Mouse (Mus musculus) heart, embryonic 12.5 days (tissue): ENCODE data around the gene Tent4b. TPM values are rescaled to one million over a fixed set of nuclear protein-coding genes. Genes with fewer than 3 reads are reported as not detected.
"Not testable (repeated sequence)": the region's sequence is repeated elsewhere in the genome, so short reads cannot be mapped to it uniquely, and the experiment has no call there.

Experiments used
- ATAC-seq: fragments of 200-750 bp; cut with Nextera tagmentation; 2 replicates; pipeline ENCODE4 v1.8.0; 2017; ENCODE audit warnings: moderate TSS enrichment, moderate library complexity; ENCODE audit not compliant: insufficient number of reproducible peaks, low FRiP score
- H3K27ac ChIP-seq: fragments of 300-500 bp; sonication (generic); 2 replicates; pipeline ENCODE4 v1.5.1; 2016; ENCODE audit warnings: mild to moderate bottlenecking, moderate library complexity; ENCODE audit not compliant: poor library complexity, severe bottlenecking
- H3K27me3 ChIP-seq: fragments of 300-500 bp; sonication (generic); replicated peaks from 2 replicates; pipeline ENCODE4 v1.6.1; 2016; ENCODE audit warnings: mild to moderate bottlenecking, moderate library complexity
- H3K36me3 ChIP-seq: fragments of 300-500 bp; sonication (generic); 2 replicates; pipeline ENCODE4 v1.6.1; 2016; ENCODE audit warnings: mild to moderate bottlenecking, moderate library complexity
- H3K4me1 ChIP-seq: fragments of 300-500 bp; sonication (generic); replicated peaks from 2 replicates; pipeline ENCODE4 v1.6.1; 2016; ENCODE audit warnings: mild to moderate bottlenecking
- H3K4me2 ChIP-seq: fragments of 300-500 bp; sonication (generic); 2 replicates; pipeline ENCODE4 v1.6.1; 2016; ENCODE audit warnings: mild to moderate bottlenecking, moderate library complexity
- H3K4me3 ChIP-seq: fragments of 300-500 bp; sonication (generic); 2 replicates; pipeline ENCODE4 v1.5.1; 2016; ENCODE audit warnings: mild to moderate bottlenecking
- H3K9ac ChIP-seq: fragments of 300-500 bp; sonication (generic); 2 replicates; pipeline ENCODE4 v1.6.1; 2016; ENCODE audit warnings: mild to moderate bottlenecking, moderate library complexity
- H3K9me3 ChIP-seq: fragments of 300-500 bp; sonication (generic); replicated peaks from 2 replicates; pipeline ENCODE4 v1.6.1; 2016; ENCODE audit warnings: mild to moderate bottlenecking, moderate library complexity
- WGBS: fragments of 180-500 bp; shearing (Covaris S2); methylation state at CpG from one replicate; pipeline ENCODE4 v1.1.7; 2016; 5-methylcytosine and 5-hydroxymethylcytosine counted together
- polyA plus RNA-seq: library from polyadenylated mRNA; unstranded; fragments of >200 nt; fragmentation: Nextera tagmentation; extraction: Ambion mirVana; gene quantifications from 2 replicates; pipeline ENCODE4 v1.2.1, GENCODE M21; 2016

Tent4b gene
- polyA plus RNA-seq, 1 experiment from 2014 or later, result 10.8 TPM

DNA sequence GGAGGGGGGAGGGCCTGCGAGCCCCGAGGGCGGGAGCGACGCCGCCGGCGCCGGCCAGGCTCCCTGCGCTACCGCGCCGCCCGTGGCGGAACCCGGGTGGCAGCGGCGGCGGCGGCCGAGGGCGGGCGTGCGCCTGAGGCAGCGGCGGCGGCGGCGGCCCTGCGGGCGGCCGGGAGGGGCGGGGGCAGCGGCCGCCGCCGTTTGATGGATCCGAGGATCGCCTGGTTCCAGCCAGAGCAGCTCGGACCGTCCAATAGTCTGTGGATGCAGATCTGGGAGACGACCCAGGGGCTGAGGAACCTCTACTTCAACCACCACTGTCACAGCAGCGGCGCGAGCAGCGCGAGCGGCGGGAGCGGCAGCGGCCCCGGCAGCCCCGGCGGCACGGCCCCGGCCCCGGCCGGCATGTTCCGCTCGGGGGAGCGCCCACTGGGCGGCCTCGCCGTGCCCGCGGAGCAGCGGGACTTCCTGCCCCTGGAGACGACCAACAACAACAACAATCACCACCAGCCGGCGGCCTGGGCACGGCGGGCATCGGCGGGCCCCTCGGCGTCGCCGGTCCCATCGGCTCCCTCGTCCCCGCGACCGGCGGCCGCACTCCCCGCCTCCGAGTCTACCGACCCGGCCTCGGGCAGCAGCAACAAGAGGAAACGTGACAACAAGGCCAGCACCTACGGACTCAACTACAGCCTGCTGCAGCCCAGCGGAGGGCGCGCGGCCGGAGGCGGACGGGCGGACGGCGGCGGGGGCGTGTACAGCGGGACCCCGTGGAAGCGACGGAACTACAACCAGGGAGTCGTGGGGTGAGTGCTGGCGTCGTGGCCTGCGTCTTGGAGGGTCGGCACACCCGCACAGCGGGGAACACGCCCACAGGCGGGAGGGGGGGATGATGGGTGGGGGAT lies 938 bp downstream of the Tent4b start:
- WGBS, result 3% methylated on average over 116 of the region's 117 CpGs
- Histone ChIP-seq H3K9ac (peak overlapping the region; percentile 95), H3K36me3 (no peaks in the 10 kb centered on the region), H3K27me3 (no peaks in the 10 kb centered on the region), H3K27ac (peak overlapping the region; percentile 92), H3K4me3 (peak overlapping the region; percentile 93), H3K4me1 (peaks cover 34% of the 10 kb centered on the region), H3K4me2 (peak overlapping the region; percentile 87), H3K9me3 (no peaks in the 10 kb centered on the region)
- peak; percentile 61 for ATAC-seq

DNA sequence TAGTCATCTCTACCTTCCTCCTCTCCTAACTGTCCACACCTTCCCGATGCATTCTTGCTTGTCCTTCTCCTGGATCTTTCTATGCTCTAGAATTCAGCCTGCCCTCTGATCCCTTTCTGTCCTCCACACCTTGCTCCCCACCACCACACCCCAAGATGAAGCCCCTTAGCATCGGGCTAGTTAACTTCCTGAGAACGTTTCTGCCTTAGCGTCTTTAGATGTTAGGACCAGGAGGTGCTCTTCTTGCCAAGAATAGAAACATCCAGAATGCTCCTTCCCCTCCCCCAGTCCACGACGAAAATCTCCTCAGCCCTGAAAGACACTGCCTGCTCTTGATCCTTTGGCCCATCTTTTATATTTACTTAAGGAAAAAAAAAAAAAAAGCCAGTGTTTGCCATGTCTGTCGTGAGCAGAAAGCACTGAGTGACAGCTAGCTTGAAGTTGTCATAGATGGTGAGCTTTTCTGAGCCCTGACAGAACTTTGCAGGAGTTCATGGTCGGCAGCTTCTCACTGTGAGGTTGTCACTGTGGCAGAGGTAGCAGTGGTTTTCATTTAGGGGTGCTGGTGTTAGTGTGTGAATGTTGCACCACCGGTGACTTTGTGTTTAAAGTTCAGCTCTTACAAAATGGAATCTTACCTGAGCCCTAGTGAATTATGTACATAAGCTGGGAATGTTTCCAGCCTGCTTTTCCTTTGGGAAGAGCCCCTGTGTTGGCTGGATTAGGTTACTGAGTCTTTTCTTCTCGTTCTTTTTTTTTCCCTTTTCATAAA lies 1.9 kb downstream of the Tent4b start:
- no peak overlapping the region for H3K27ac ChIP-seq
- peak overlapping the region; percentile 87 for H3K4me2 ChIP-seq
- peak overlapping the region; percentile 93 for H3K4me3 ChIP-seq
- peaks cover 38% of the 10 kb centered on the region for H3K4me1 ChIP-seq
- H3K9me3 ChIP-seq, result no peaks in the 10 kb centered on the region
- peaks cover 1% of the 10 kb centered on the region for H3K36me3 ChIP-seq
- H3K9ac ChIP-seq, result peak overlapping the region; percentile 95
- 18% methylated on average over 10 of the region's 10 CpGs for WGBS
- H3K27me3 ChIP-seq, result no peaks in the 10 kb centered on the region
- no peak for ATAC-seq

GRCm38 (mm10) chr8:88201641-88202040 lies 2.6 kb downstream of the Tent4b start:
- H3K27ac ChIP-seq, result no peak overlapping the region
- H3K27me3 ChIP-seq, result no peaks in the 10 kb centered on the region
- WGBS, result 46% methylated on average over 3 of the region's 3 CpGs
- peak overlapping the region; percentile 87 for H3K4me2 ChIP-seq
- 0 out of 2 replicates have a peak overlapping the region, but pooled peaks have one; percentile 13 for H3K9ac ChIP-seq
- H3K9me3 ChIP-seq, result no peaks in the 10 kb centered on the region
- H3K4me1 ChIP-seq, result peaks cover 38% of the 10 kb centered on the region
- H3K4me3 ChIP-seq, result no peak overlapping the region
- peaks cover 4% of the 10 kb centered on the region for H3K36me3 ChIP-seq
- no peak for ATAC-seq

DNA sequence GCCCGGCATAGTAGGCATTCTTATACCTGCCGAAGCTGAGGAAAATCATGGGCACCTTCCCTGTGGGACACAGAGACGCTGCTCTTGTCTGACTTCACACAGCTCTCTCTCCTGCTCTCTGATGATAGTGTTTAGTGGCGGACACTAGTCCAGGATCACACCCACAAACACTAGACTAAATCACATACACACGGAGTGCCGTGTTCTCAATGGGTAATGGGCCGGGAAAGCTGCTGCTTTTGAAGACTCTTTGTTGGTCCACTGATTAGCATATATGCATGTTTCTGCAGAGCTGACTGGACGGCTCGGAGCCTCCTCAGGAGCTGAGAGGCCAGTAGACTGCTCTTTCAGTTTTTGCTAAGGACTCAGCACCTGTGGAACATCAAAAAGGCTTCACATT lies 7.0 kb downstream of the Tent4b start:
- Histone ChIP-seq H3K27ac (no peak overlapping the region), H3K4me2 (no peak overlapping the region), H3K9me3 (no peaks in the 10 kb centered on the region), H3K36me3 (peaks cover 10% of the 10 kb centered on the region), H3K9ac (no peak overlapping the region), H3K27me3 (no peaks in the 10 kb centered on the region), H3K4me3 (no peak overlapping the region), H3K4me1 (peaks cover 28% of the 10 kb centered on the region)
- 87% methylated on average over 9 of the region's 9 CpGs for WGBS
- ATAC-seq, result no peak

DNA sequence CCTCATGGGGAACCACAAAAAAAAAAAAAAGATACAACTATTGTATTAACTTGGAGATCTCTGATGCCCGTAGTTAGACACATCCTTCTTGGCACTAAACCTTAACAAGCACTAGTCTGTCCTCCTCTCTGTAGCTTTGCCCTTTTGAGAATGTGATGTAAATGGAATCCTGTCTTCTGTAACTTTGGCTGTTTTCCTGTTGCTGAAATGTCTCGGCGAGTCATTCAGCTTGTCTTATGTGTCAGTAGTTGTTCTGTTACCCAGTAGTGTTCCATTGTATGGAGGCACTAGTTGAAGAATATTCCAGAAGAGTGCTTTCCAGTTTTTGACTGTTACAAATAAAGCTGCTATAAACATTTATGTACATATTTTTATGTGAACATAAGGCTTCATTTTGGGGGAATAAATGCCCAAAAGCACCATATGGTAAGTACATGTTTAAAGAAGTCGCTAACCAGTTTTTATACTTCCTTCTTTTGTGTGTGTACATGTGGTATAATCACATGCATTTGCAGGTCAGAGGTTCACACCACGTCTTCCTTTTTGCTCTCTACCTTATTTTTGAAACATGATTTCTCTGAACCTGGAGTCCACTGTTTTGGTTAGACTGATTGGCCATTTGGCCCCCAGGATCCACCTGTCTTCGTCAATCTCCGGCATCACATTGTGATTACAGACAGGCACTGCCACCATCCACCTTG lies 8.3 kb downstream of the Tent4b start:
- H3K4me3 ChIP-seq, result no peak overlapping the region
- H3K9me3 ChIP-seq, result no peaks in the 10 kb centered on the region
- H3K4me2 ChIP-seq, result no peak overlapping the region
- H3K9ac ChIP-seq, result no peak overlapping the region
- WGBS, result 82% methylated on average over 7 of the region's 7 CpGs
- peaks cover 16% of the 10 kb centered on the region for H3K4me1 ChIP-seq
- H3K36me3 ChIP-seq, result peaks cover 10% of the 10 kb centered on the region
- H3K27ac ChIP-seq, result no peak overlapping the region
- no peaks in the 10 kb centered on the region for H3K27me3 ChIP-seq
- ATAC-seq, result no peak

GRCm38 (mm10) chr8:88209930-88210827 lies 11.2 kb downstream of the Tent4b start:
- 87% methylated on average over 6 of the region's 6 CpGs for whole genome bisulfite sequencing
- H3K9ac ChIP-seq, H3K36me3 ChIP-seq, H3K4me2 ChIP-seq, H3K27me3 ChIP-seq, ATAC-seq, H3K9me3 ChIP-seq, H3K4me3 ChIP-seq, H3K27ac ChIP-seq: not testable (repeated sequence)
- peaks cover 10% of the 10 kb centered on the region for H3K4me1 ChIP-seq

DNA sequence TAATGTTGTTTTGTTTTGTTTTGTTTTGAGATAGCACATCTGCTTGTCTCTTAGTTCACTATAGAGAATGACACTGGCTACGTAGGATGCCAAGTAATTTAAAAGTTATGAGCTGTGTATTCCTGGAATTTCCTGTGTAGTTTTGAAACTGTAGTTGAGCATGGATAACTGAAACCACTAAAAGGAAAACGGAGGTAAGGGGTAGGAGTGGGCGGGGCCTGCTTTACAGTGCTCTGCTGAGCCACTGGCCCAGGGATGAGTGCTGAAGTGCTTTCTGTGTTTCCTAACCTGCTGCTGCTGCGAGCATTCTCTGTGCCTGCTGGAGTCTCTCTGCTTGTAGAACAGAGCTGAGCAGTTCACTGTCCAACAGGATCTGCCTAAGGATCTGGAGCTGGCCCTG lies 22.3 kb downstream of the Tent4b start:
- Histone ChIP-seq H3K4me1 (peaks cover 12% of the 10 kb centered on the region), H3K36me3 (peaks cover 4% of the 10 kb centered on the region; the same call in 1 of the 2 replicates), H3K4me2 (no peak overlapping the region), H3K27ac (no peak overlapping the region), H3K9ac (no peak overlapping the region), H3K4me3 (no peak overlapping the region), H3K27me3 (no peaks in the 10 kb centered on the region), H3K9me3 (no peaks in the 10 kb centered on the region)
- no peak for ATAC-seq
- 54% methylated on average over 4 of the region's 4 CpGs for WGBS

GRCm38 (mm10) chr8:88225358-88225757 lies 26.3 kb downstream of the Tent4b start:
- Histone ChIP-seq H3K36me3 (no peaks in the 10 kb centered on the region), H3K4me3 (no peak overlapping the region), H3K9ac (no peak overlapping the region), H3K27me3 (no peaks in the 10 kb centered on the region), H3K9me3 (no peaks in the 10 kb centered on the region), H3K27ac (no peak overlapping the region), H3K4me2 (no peak overlapping the region), H3K4me1 (peaks cover 25% of the 10 kb centered on the region)
- WGBS, result 78% methylated on average over 5 of the region's 5 CpGs
- no peak for ATAC-seq

- Histone ChIP-seq H3K27ac (no peak overlapping the region), H3K9me3 (no peaks in the 10 kb centered on the region), H3K4me2 (no peak overlapping the region; the same call in 1 of the 2 replicates), H3K27me3 (no peaks in the 10 kb centered on the region), H3K9ac (no peak overlapping the region), H3K4me3 (no peak overlapping the region), H3K4me1 (peaks cover 18% of the 10 kb centered on the region), H3K36me3 (no peaks in the 10 kb centered on the region)
- ATAC-seq, result no peak
- 71% methylated on average over 6 of the region's 6 CpGs for WGBS
Measured at GRCm38 (mm10) chr8:88227851-88228250, 28.8 kb downstream of the Tent4b start.

- Histone ChIP-seq H3K4me3 (no peak overlapping the region), H3K27me3 (no peaks in the 10 kb centered on the region), H3K27ac (no peak overlapping the region), H3K4me1 (peaks cover 18% of the 10 kb centered on the region), H3K36me3 (no peaks in the 10 kb centered on the region), H3K4me2 (no peak overlapping the region; the same call in 1 of the 2 replicates), H3K9ac (no peak overlapping the region), H3K9me3 (no peaks in the 10 kb centered on the region)
- 54% methylated on average over 1 of the region's 1 CpGs for WGBS
- no peak for ATAC-seq
Measured at GRCm38 (mm10) chr8:88228286-88228685, 29.3 kb downstream of the Tent4b start.
